Mouse (Mus musculus): Measurements from ENCODE around the gene C9. TPM values are rescaled to one million over a fixed set of nuclear protein-coding genes. Genes with fewer than 3 reads are reported as not detected.

C9 gene
- total and polyA plus RNA-seq, 3 experiments: not detected

DNA sequence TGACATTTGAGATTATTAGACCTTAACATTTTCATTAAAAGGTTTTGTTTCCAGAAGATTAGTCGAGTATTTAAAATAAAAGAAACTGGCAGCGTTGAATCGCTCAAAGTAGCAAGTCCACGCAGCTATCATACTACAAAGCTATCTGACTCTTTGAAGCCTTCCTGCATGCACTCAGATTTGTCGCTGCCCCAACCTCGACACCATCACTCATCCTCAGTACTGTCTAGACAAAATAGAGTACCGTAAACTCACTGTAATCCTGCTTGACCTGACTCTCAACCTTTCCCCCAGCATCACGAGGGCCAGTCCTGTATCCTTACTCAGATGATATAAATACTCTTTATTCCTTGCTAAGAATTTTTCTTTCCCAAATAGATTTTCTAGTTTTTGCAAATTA, 45.0 kb upstream of the C9 start:
- H3K4me3 ChIP-seq (replicated peaks in 1 of 3; ENCODE audit: low read depth in 2 of 3, low read length in 2 of 3, poor library complexity in 1 of 3): no peak overlapping the region
- no peaks in the 10 kb centered on the region for H3K4me1 ChIP-seq (ENCODE audit: control insufficient read depth in 1 of 2, insufficient read depth in 2 of 2)
- dilution Hi-C loops (cut with MboI; ENCODE audit: extremely low pct_ligation_motif_present, extremely low pct_unique_long_range_greater_than_20kb, low sequenced_read_pairs): no loop called here
- in situ Hi-C loops (cut with MboI; ENCODE audit: low pct_ligation_motif_present, low pct_unique_long_range_greater_than_20kb, low sequenced_read_pairs): no loop called here
- H3K9ac ChIP-seq (ENCODE audit: insufficient read depth, low read depth): no peak overlapping the region
- H3K4me2 ChIP-seq (ENCODE audit: insufficient read depth, low read depth, poor library complexity, severe bottlenecking): no peak overlapping the region
- no peak for DNase-seq (ENCODE audit: extremely low read depth)
- no peak overlapping the region for H3K27ac ChIP-seq (ENCODE audit: insufficient read depth, low read depth)
- no peaks in the 10 kb centered on the region for H3K27me3 ChIP-seq (replicated peaks)
- H3K9me3 ChIP-seq (replicated peaks; ENCODE audit: low read length): no peaks in the 10 kb centered on the region
- TF ChIP-seq PAX5 (IDR thresholded peaks at IDR 0.05; ENCODE audit: low read length) (no peak), IRF4 (IDR thresholded peaks at IDR 0.05; ENCODE audit: low read depth, low read length) (no peak), BHLHE40 (IDR thresholded peaks at IDR 0.05; ENCODE audit: low read depth, low read length) (no peak), CTCF (conservative IDR thresholded peaks at IDR 0.05 in 1 of 2, IDR thresholded peaks at IDR 0.05 in 1 of 2; ENCODE audit: low read depth in 2 of 2, low read length in 2 of 2) (no peak), NRF1 (IDR thresholded peaks at IDR 0.05; ENCODE audit: low read depth, low read length) (no peak), ZNF384 (IDR thresholded peaks at IDR 0.05; ENCODE audit: low read depth, low read length) (no peak), MEF2A (IDR thresholded peaks at IDR 0.05; ENCODE audit: borderline replicate concordance, low read depth, low read length) (no peak), ETS1 (conservative IDR thresholded peaks at IDR 0.05; ENCODE audit: low read depth, low read length) (no peak), RCOR1 (conservative IDR thresholded peaks at IDR 0.05; ENCODE audit: low read depth, low read length) (no peak)
- no peaks in the 10 kb centered on the region for H3K79me2 ChIP-seq (replicated peaks; ENCODE audit: control insufficient read depth, extremely low read depth, insufficient read depth, poor library complexity, severe bottlenecking)
- no peaks in the 10 kb centered on the region for H3K36me3 ChIP-seq (replicated peaks in 1 of 2; ENCODE audit: control insufficient read depth in 1 of 2, insufficient read depth in 1 of 2, low read length in 1 of 2)

DNA sequence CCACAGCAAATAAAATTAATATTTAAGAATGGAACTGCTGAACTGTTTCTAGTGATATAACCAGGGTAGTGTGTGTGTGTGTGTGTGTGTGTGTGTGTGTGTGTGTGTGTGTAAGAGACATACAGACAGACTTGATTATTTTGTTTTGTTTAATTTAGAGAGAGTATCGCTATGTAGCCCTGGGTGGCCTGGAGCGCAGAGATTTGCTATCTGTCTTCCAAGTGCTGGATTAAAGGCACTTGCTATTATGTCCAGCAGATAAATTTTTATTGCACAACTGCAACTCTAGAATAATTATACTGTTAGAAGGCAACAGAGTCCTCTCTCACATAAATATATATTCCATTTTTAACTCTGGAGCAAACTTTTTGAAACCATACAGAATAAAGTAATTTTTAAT, 42.7 kb upstream of the C9 start:
- H3K27ac ChIP-seq (ENCODE audit: insufficient read depth, low read depth): no peak overlapping the region
- no peak overlapping the region for H3K4me2 ChIP-seq (ENCODE audit: insufficient read depth, low read depth, poor library complexity, severe bottlenecking)
- H3K4me1 ChIP-seq (ENCODE audit: control insufficient read depth in 1 of 2, insufficient read depth in 2 of 2): no peaks in the 10 kb centered on the region
- no peaks in the 10 kb centered on the region for H3K9me3 ChIP-seq (replicated peaks; ENCODE audit: low read length)
- no peaks in the 10 kb centered on the region for H3K79me2 ChIP-seq (replicated peaks; ENCODE audit: control insufficient read depth, extremely low read depth, insufficient read depth, poor library complexity, severe bottlenecking)
- no peak overlapping the region for H3K9ac ChIP-seq (ENCODE audit: insufficient read depth, low read depth)
- no peaks in the 10 kb centered on the region for H3K36me3 ChIP-seq (replicated peaks in 1 of 2; ENCODE audit: control insufficient read depth in 1 of 2, insufficient read depth in 1 of 2, low read length in 1 of 2)
- TF ChIP-seq MAFK (IDR thresholded peaks at IDR 0.05; ENCODE audit: insufficient replicate concordance, low read length) (no peak), HCFC1 (IDR thresholded peaks at IDR 0.05; ENCODE audit: low read depth, low read length) (no peak)
- no peak for DNase-seq (ENCODE audit: extremely low read depth)
- dilution Hi-C loops (cut with MboI; ENCODE audit: extremely low pct_ligation_motif_present, extremely low pct_unique_long_range_greater_than_20kb, low sequenced_read_pairs): no loop called here
- no peaks in the 10 kb centered on the region for H3K27me3 ChIP-seq (replicated peaks)
- in situ Hi-C loops (cut with MboI; ENCODE audit: low pct_ligation_motif_present, low pct_unique_long_range_greater_than_20kb, low sequenced_read_pairs): no loop called here
- H3K4me3 ChIP-seq (replicated peaks in 1 of 3; ENCODE audit: low read depth in 2 of 3, low read length in 2 of 3, poor library complexity in 1 of 3): no peak overlapping the region

DNA sequence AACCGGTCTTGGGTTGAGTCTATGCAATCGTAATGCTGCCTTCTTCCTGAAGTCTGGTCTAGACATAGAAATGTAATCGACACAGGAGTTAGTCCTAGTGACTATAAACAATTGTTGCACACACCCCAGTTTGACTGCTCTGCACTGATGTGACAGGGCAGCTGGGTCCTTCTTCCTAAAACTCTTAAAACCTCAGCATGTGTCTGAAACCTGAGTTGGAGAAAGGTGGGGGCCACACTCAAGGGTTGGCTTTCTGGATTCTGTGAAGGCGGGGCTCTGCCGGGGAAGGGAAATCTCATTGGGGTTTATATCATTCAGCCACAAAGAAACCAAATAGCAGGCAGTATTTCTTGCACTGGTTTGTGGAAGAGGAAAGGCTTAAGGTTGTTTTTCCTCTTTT, 41.0 kb upstream of the C9 start:
- dilution Hi-C loops (cut with MboI; ENCODE audit: extremely low pct_ligation_motif_present, extremely low pct_unique_long_range_greater_than_20kb, low sequenced_read_pairs) (no loop called here), in situ Hi-C loops (cut with MboI; ENCODE audit: low pct_ligation_motif_present, low pct_unique_long_range_greater_than_20kb, low sequenced_read_pairs) (no loop called here)
- Histone ChIP-seq H3K27me3 (replicated peaks) (no peaks in the 10 kb centered on the region), H3K9me3 (replicated peaks; ENCODE audit: low read length) (no peaks in the 10 kb centered on the region), H3K79me2 (replicated peaks; ENCODE audit: control insufficient read depth, extremely low read depth, insufficient read depth, poor library complexity, severe bottlenecking) (no peaks in the 10 kb centered on the region), H3K4me2 (ENCODE audit: insufficient read depth, low read depth, poor library complexity, severe bottlenecking) (no peak overlapping the region), H3K9ac (ENCODE audit: insufficient read depth, low read depth) (no peak overlapping the region), H3K27ac (ENCODE audit: insufficient read depth, low read depth) (no peak overlapping the region), H3K4me3 (replicated peaks in 1 of 3; ENCODE audit: low read depth in 2 of 3, low read length in 2 of 3, poor library complexity in 1 of 3) (no peak overlapping the region), H3K4me1 (ENCODE audit: control insufficient read depth in 1 of 2, insufficient read depth in 2 of 2) (no peaks in the 10 kb centered on the region), H3K36me3 (replicated peaks in 1 of 2; ENCODE audit: control insufficient read depth in 1 of 2, insufficient read depth in 1 of 2, low read length in 1 of 2) (no peaks in the 10 kb centered on the region)
- no peak for DNase-seq (ENCODE audit: extremely low read depth)
- TF ChIP-seq NRF1 (IDR thresholded peaks at IDR 0.05; ENCODE audit: low read depth, low read length) (no peak), KAT2A (IDR thresholded peaks at IDR 0.05; ENCODE audit: insufficient replicate concordance, low read length) (no peak), ELF1 (IDR thresholded peaks at IDR 0.05; ENCODE audit: low read depth, low read length) (no peak), CHD2 (IDR thresholded peaks at IDR 0.05; ENCODE audit: low read length) (no peak), CTCF (conservative IDR thresholded peaks at IDR 0.05 in 1 of 2, IDR thresholded peaks at IDR 0.05 in 1 of 2; ENCODE audit: low read depth in 2 of 2, low read length in 2 of 2) (no peak), USF2 (conservative IDR thresholded peaks at IDR 0.05; ENCODE audit: low read depth, low read length) (no peak), ZNF384 (IDR thresholded peaks at IDR 0.05; ENCODE audit: low read depth, low read length) (no peak), HCFC1 (IDR thresholded peaks at IDR 0.05; ENCODE audit: low read depth, low read length) (no peak), GABPA (IDR thresholded peaks at IDR 0.05; ENCODE audit: insufficient replicate concordance, low read depth, low read length) (no peak), RAD21 (IDR thresholded peaks at IDR 0.05; ENCODE audit: low read depth, low read length) (no peak), MAX (IDR thresholded peaks at IDR 0.05; ENCODE audit: low read length) (no peak), NELFE (IDR thresholded peaks at IDR 0.05; ENCODE audit: low read depth, low read length) (no peak)
